Mouse (Mus musculus) cerebellum, adult (tissue): ENCODE data around the gene Gipc3.

ENCODE experiments used
- ATAC-seq: cut with Nextera tagmentation; 2 replicates; pipeline ENCODE4 v1.9.2; 2017; ENCODE audit warnings: mild to moderate bottlenecking, moderate library complexity, mixed read lengths; ENCODE audit not compliant: insufficient number of reproducible peaks, low FRiP score, low TSS enrichment

Gene Gipc3

DNA sequence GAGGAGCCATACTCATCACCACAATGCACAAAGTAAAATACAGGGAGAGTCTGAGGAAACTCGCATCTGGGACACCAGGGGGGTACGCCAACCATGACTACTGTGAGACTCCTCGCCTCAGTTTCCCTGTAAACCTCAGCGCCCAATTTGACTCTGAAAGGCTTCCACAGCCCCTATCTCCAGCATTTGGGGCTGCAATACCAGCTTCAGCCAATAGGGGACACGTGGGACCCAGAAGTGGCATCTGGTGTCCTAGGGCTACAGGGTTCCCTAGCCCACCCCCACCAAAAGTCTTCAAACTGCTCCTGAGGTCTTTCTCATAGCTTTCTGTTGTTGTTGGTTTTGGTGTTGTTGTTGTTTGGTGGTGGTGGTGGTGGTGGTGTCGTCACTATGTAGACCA, 54.5 kb downstream of the Gipc3 start:
- no peak for ATAC-seq

DNA sequence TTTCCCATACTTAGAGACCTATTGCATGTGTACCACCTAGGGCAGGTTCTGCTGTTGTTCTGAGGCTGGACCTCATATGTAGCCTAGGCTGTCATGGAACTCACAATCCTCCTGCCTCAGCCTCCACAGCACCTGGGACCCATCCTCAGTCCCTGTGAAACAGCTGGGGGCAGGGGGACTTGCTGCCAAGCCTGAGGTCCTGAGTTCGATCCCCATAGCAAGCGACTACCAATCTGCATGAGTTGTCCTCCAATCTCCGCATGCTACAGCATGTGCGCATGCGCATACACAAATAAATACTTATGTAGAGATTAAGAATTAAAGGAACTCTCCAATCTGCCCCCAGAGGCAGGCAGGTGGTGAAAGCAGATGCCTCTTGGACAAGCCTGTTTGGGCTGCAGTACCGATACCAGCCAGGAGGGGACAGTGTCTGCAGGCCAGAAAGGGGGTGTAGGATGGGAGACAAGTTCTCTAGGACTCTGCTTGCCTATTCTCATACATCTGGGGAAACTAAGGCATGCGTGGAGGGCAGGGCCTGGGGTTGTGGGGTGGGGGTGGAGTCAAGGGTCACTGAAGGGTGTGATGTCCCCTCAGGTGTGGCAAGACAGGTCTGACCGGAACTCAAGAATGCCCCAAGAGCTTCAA, 55.4 kb downstream of the Gipc3 start:
- no peak for ATAC-seq

DNA sequence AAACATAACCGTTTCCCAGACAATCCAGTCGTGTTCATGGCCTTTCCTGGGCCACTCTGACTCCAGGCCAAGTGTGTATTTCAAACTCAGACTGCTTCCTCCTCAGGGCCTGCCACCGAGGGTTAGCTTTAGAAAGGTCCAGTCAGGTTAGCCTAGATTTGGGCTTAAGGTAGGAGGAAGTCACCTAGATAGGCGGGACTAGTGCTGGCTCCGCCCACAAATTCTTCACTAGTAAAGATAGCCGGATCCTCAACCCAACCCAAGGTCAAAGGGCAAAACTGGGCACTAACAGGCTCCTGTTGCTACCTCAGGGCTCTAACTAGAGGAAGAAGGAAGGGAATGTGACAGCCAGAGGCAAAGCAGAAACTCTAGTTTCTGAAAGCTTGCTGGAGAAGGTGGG, 56.5 kb downstream of the Gipc3 start:
- no peak for ATAC-seq

- peak; percentile 51; the same call in 1 of the 2 replicates for ATAC-seq
These were observed 57.2 kb downstream of the Gipc3 start for GRCm38 (mm10) chr10:81285694-81286450.
